In genomic region chr5:114738707-114739241, GRCm38 (mm10) we compare ENCODE assay signal across 8 mouse cellular contexts. TPM values are rescaled to one million over a fixed set of nuclear protein-coding genes. Genes with fewer than 3 reads are reported as not detected.
DNase-seq lines count a peak whose midpoint lies in the region; ATAC-seq lines count a peak whose summit lies in the region.

No protein-coding gene starts in this region.

- no peak for ATAC-seq in kidney, embryonic 14.5 days (ENCODE audit: low FRiP score, low TSS enrichment)
- no peak for ATAC-seq in intestine, embryonic 16.5 days

- H3K9ac ChIP-seq in kidney, embryonic 14.5 days (ENCODE audit: low read depth, low read length): no peak overlapping the region
- H3K9ac ChIP-seq in intestine, embryonic 16.5 days (ENCODE audit: low read depth, low read length): no peak overlapping the region

- no peaks in the 10 kb centered on the region for H3K27me3 ChIP-seq in kidney, embryonic 14.5 days (ENCODE audit: control insufficient read depth, insufficient read depth, low read length)
- H3K27me3 ChIP-seq in intestine, embryonic 16.5 days (replicated peaks; ENCODE audit: control insufficient read depth, insufficient read depth, low read length): no peaks in the 10 kb centered on the region

- no peaks in the 10 kb centered on the region for H3K4me1 ChIP-seq in kidney, embryonic 14.5 days (ENCODE audit: control insufficient read depth, insufficient read depth, low read length)
- no peaks in the 10 kb centered on the region for H3K4me1 ChIP-seq in intestine, embryonic 16.5 days (ENCODE audit: control insufficient read depth, insufficient read depth, low read length)

- H3K9me3 ChIP-seq in kidney, embryonic 14.5 days (ENCODE audit: control insufficient read depth, low read length): no peaks in the 10 kb centered on the region
- H3K9me3 ChIP-seq in intestine, embryonic 16.5 days (ENCODE audit: control insufficient read depth, low read length): no peaks in the 10 kb centered on the region

- DNase-seq in kidney, adult 11 months: peak; percentile 54
- peak; percentile 39 for DNase-seq in gastrocnemius, postnatal 10 days
- DNase-seq in kidney, adult 9 months: peak; percentile 70
- peak; percentile 87 for DNase-seq in lung, postnatal 36 days
- no peak for DNase-seq in right cerebral cortex, postnatal 10 days (ENCODE audit: low spot score in 2 of 2)
- no peak for DNase-seq in spleen, adult 12 weeks (ENCODE audit: low spot score)

- peaks cover 80% of the 10 kb centered on the region for H3K36me3 ChIP-seq in kidney, embryonic 14.5 days (ENCODE audit: control insufficient read depth, insufficient read depth, low read length)
- H3K36me3 ChIP-seq in intestine, embryonic 16.5 days (ENCODE audit: control insufficient read depth, insufficient read depth, low read length): peaks cover 29% of the 10 kb centered on the region

- 79% methylated on average over 12 of the region's 12 CpGs for WGBS in kidney, embryonic 14.5 days
- 75% methylated on average over 12 of the region's 12 CpGs for WGBS in intestine, embryonic 16.5 days

- H3K4me3 ChIP-seq in kidney, embryonic 14.5 days (ENCODE audit: low read length): no peak overlapping the region
- H3K4me3 ChIP-seq in intestine, embryonic 16.5 days (ENCODE audit: low read length): no peak overlapping the region

- H3K4me2 ChIP-seq in kidney, embryonic 14.5 days (replicated peaks; ENCODE audit: low read depth, low read length): no peak overlapping the region
- no peak overlapping the region for H3K4me2 ChIP-seq in intestine, embryonic 16.5 days (ENCODE audit: low read depth, low read length)

- H3K27ac ChIP-seq in kidney, embryonic 14.5 days (ENCODE audit: low read depth, low read length): no peak overlapping the region
- no peak overlapping the region for H3K27ac ChIP-seq in intestine, embryonic 16.5 days (ENCODE audit: low read length)

RNA-seq across cellular contexts. Expression of gene Tchp, which starts 31.2 kb away (rescaled TPM):
- 10.0 and 18.5 TPM in 2 replicates for polyA plus RNA-seq in kidney, embryonic 14.5 days (2014; fragmentation: Nextera tagmentation; extraction: Ambion mirVana)
- 1 to 10 TPM; 3.5 to 4.6 TPM for total RNA-seq in gastrocnemius, postnatal 10 days (2021)
- 5.8 and 8.2 TPM in 2 replicates for polyA plus RNA-seq in intestine, embryonic 16.5 days (2015; fragmentation: Nextera tagmentation; extraction: Ambion mirVana)

RNA-seq across cellular contexts. Expression of gene Ankrd13a, which starts 35.7 kb away (rescaled TPM):
- 37.0 and 67.9 TPM in 2 replicates for polyA plus RNA-seq in kidney, embryonic 14.5 days (2014; fragmentation: Nextera tagmentation; extraction: Ambion mirVana)
- total RNA-seq in gastrocnemius, postnatal 10 days (2021): 10 to 100 TPM; 37.1 to 39.5 TPM
- 12.7 and 16.7 TPM in 2 replicates for polyA plus RNA-seq in intestine, embryonic 16.5 days (2015; fragmentation: Nextera tagmentation; extraction: Ambion mirVana)

RNA-seq across cellular contexts. Expression of gene Git2, which starts 36.5 kb away (rescaled TPM):
- polyA plus RNA-seq in kidney, embryonic 14.5 days (2014; fragmentation: Nextera tagmentation; extraction: Ambion mirVana): 32.8 and 41.7 TPM in 2 replicates
- 10 to 100 TPM; 25.5 to 31.9 TPM for total RNA-seq in gastrocnemius, postnatal 10 days (2021)
- 27.1 and 29.9 TPM in 2 replicates for polyA plus RNA-seq in intestine, embryonic 16.5 days (2015; fragmentation: Nextera tagmentation; extraction: Ambion mirVana)

RNA-seq across cellular contexts. Expression of gene Gltp, which starts 48.0 kb away (rescaled TPM):
- 42.6 and 64.5 TPM in 2 replicates for polyA plus RNA-seq in kidney, embryonic 14.5 days (2014; fragmentation: Nextera tagmentation; extraction: Ambion mirVana)
- total RNA-seq in gastrocnemius, postnatal 10 days (2021): 10 to 100 TPM; 15.1 to 17.6 TPM
- 100 and 103 TPM in 2 replicates for polyA plus RNA-seq in intestine, embryonic 16.5 days (2015; fragmentation: Nextera tagmentation; extraction: Ambion mirVana)

Comparison
In these comparisons a context has a peak if more than half of its experiments do, and no peak if none do; other contexts are left out.
1. DNase-seq: peak in kidney, adult 11 months (single experiment), gastrocnemius, postnatal 10 days (single experiment), kidney, adult 9 months (single experiment) and lung, postnatal 36 days (single experiment); none in right cerebral cortex, postnatal 10 days (0 of 2) and spleen, adult 12 weeks (single experiment).